Mouse (Mus musculus) liver (tissue): Measurements from ENCODE around the gene Ube2q2.
"Not testable (repeated sequence)": the region's sequence is repeated elsewhere in the genome, so short reads cannot be mapped to it uniquely, and the experiment has no call there.

ENCODE experiments used
- DNase-seq: peaks from one replicate; pipeline ENCODE4 v3.0.0-alpha.2; 2020; ENCODE audit warnings: mixed read lengths

Ube2q2 gene

DNA sequence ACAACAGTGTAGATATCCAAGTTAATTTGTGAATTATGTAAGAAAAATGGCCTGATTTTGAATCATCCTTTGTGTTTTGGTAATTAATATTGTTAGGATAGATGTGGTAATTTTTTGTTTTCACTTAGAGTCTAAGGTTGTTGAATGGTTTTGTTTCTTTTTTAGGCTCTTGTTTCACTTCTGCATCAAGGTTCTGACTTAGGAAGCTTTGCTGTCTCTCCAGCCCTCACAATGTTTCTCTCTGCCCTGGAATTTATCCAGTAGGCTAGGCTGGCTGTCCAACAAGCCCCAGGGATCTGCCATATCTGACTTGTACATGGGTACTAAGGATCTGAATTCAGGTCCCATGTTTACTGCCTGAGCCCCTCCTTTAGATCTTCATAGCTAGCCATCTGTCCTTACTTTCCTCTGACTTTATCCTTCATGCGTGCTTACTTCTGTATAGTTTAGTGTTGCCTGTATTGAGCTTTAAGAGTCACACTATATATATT is 23.6 kb downstream of the Ube2q2 start:
- no peak for DNase-seq

DNA sequence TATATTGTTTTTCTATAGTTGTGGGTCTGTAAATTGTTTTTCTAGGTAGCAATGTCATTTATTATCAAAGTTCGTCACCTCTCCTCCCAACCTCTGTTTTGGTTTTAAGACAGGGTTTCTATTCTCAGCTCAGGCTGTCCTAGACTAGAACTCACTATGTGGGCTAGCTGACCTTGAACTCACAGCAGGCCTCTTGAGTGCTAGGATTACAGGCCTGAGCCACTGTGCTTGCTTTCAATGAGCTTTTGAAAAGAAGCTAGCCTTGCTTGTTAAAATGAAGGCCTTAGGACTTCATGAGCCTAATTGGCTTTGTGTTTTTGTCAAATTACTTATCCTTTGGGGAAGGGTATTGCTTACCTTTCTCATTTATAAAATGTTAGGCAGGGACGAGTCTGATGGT is 25.6 kb downstream of the Ube2q2 start:
- no peak for DNase-seq

DNA sequence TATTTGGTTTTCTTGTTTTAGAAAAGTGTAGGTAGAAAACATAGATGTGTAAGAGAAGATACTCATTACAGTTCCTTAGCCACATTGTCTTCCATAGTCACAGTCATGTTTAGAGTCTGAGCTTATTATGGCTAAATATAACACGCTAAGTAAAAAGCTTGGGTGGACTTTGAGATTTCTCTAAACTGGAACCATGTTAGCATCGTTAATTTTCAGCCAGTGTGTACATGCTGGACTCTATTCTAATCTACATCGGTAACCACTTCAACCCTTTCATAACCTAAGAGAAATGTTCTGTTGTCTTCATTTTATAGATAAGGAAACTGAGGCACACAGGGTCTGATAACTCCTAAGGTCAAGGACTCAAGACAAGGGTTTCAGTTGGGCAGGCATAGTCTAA is 47.2 kb downstream of the Ube2q2 start:
- DNase-seq, result no peak

DNA sequence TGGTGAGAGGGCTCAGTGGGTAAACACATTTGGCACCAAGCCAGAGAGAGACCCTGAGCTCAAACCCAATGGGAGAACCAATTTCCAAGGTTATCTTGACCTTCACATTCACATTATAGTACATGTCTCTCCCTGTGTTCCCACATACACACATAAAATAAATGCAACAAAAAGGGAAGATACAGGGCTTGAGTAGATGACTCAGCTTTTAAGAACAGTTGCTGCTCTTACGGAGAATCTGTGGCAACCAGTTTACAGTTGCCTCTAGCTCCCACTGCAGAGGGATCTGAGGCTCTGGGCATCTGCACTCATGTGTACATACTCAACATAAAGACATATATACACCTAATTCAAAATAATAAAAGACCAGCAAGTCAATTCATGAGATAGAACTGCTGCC is 49.6 kb downstream of the Ube2q2 start:
- no peak for DNase-seq

DNA sequence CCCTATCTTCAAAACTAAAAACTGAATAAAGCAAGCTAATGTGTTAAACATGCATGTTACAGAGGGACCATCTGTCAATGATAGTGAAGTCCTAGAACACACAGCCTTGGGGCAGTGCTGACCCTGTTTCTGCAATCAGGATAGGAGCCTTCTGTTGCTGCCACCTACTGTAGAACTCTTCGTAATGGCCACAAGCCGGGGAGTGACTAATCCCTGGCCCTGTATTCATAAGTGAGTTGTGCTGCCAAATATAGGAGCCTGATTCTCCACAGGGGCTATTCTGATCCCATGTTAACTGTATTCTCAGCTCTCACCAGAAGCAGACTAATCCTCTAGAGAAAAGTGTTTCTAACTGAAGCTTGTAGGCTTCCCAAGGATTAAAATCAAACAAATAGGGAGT is 50.7 kb downstream of the Ube2q2 start:
- no peak for DNase-seq

DNA sequence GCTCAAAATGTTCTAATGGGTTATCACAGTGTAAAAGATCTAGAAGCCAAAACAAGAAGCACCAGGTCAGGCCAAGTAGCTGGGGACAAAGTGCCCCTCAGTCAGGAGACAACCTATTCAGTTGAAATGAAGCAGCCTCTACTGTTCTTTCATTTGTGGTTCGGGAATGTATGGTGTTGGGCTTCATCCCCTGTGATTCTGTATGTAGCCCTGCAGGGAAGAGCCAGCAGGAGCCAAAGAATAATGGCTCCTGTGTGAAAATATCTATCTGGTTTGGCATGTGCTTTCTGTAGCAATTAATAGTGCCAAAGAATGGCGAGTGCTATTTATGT is 59.8 kb downstream of the Ube2q2 start:
- DNase-seq, result no peak

DNA sequence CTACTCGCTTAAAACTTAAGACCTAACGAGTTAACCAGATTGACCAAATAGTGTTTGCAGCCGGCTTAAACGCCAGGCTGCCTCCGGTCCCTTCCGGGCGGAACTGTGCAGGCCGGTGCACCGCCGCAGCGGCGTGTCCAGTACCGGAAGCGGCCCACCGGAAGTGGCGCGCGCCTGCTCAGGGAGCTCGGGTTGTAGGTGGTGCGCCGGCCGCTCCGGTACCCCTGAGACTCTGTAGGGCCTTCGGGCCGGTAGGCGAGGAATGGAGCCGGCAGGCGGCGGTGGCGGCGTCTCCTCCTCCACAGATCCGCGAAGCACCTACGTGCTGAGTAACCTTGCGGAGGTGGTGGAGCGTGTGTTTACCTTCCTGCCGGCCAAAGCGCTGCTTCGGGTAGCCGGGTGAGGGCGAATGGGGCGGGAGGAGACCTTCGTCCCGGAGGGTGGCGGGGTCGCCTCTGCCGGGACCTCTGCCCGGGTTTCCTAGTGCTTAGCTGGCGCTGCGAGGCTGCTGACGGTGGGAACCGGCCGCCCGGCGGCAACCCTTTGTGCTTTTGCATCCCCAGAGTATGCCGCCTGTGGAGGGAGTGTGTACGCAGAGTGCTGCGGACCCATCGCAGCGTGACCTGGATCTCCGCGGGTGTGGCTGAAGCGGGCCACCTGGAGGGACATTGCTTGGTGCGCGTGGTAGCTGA is 60.3 kb downstream of the Ube2q2 start, which contains the start of gene Fbxo22:
Fbxo22 (plus strand) TSS at position 136 of the 692 bp plus-strand sequence.
- peak; percentile 87 for DNase-seq

DNA sequence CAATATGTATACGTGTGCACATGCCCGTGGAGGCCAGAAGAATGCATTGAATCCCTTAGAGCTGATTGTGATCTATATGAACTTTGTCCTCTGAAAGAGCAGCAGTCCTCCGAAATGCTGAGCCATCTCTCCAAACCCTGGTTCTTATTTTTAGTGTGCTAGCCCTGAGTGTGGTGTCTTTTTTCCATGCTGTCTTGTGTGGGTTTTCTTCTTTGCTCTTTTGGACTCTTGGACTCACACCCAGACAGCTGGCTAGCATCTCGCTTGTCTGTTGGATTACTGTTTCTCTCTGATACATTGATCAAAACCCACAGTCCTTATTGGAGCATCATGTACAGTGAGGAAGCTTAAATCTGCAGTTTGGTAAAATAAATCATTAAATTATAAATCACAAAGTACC is 63.0 kb downstream of the Ube2q2 start:
- DNase-seq, result no peak

DNA sequence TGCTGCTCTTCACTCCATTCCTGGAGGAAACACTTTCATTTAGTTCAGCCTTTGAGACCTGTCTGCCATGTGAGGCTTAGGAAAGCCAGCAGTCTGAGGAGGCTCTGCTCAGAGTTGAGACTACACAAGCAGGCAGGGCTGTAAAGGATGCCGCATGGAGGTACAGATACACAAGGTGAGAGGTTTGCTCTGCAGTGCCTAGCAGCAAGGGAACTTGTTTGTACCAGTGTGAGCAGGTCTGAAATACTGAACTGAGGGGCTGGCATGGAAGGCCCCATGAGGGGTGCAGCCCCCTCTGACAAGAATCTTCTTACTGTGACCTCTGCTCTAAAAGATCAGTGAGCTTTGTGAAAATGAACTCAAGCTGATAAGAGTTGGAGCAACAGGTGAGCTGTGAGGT is 64.7 kb downstream of the Ube2q2 start:
- DNase-seq, result no peak

DNA sequence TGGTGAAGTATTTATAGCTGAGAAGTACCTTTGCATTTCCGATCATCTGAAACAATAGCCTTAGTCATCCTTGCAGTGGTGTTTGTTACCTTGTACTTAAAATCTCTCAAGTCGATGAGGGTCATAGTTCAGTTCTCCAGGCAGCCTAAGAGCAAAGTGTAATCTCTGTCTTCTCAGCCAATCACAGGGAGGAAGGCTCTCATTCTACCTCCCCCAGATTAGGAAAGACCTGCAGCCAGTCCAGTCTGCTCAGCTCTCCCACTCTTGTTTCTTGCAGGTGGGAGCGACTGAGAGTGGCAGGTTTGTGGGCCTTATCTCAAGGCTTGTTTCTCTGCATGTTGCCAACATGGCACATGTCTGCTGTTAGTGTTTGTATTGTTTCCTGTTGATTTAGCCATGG is 66.4 kb downstream of the Ube2q2 start:
- DNase-seq, result no peak

DNA sequence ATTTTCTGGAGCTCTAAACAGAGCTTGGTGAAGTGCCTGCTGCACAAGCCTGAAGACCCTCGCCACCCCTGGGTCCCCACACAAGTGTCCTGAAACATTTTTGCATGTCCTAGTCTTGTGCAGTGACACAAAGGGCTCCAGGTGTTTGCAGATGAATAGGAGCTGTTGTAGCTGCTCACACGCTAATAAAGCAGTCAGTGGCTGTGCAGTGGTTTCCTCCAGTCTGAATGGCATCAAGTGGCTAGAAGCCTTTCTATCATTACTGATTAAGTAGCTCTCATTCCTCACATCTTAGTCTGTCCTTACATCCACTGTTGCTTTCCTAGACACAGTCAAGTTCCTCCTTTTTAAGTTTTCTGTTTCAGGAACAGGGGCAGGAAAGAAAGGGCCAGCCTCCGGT is 67.0 kb downstream of the Ube2q2 start:
- DNase-seq, result no peak

DNA sequence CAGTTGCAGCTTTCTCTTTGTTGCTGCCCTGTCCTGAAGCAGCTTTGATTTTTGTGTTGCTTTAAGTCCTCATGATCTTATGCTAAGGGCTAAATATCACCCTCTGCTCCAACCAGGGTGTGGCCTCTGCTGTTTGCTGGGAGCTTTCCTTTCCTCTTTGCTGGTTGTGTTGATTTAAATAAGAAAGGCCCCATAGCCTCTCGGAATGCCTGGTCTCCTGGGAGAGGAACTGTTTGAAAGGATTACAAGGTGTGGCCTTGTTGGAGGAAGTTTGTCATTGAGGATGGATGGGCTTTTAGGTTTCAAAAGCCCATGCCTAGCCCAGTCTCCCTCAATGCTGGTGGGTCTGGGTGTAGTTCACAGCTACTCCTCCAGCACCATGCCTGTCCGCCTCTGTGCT is 67.4 kb downstream of the Ube2q2 start:
- DNase-seq, result no peak

DNA sequence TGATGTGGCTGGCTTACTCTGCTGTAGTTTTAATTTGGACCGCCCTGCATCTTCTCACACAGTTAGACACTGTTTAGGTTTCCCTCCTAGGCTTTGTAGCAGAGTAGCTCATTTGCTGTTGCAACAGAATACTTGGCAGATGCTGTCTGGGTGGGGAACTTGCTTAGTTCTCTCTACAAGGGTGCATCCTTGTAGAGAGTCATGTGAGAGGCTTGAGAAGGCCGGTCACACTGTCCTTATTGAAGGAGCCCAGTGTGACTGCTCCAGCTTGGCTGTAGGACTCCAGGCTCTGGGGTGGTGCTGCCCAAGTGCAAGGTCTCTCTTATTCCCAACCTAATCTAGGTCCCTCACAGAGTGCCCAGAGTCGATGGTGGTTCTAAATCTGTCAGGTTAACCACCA is 68.7 kb downstream of the Ube2q2 start:
- no peak for DNase-seq

DNA sequence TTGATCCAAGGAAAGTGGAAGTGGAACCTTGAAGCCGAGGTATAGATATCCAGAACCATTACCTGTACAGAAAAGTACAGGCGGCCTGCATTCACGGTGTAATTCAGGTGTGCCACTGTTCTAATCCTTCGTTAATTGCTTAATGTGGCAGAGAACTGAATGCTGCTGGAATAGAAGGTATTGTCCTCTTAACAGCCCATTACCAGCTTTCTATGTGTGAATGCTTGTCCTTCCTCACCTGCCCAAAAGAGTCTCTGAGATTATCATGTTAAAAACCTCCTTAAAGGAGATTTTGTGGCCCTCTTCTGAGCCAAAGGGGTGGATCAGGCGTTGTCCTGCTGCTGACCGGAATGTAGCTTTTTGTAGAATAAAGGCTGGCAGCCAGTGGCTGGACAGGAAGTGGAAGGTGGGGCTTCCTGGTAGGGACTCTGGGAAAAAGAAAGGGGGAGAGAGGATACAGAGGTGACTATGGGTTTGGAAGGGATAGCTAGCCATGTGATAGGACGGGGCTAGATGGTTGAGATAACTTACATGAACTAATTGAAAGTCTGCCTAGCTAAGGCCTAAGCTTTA is 76.6 kb downstream of the Ube2q2 start:
- DNase-seq, result no peak

DNA sequence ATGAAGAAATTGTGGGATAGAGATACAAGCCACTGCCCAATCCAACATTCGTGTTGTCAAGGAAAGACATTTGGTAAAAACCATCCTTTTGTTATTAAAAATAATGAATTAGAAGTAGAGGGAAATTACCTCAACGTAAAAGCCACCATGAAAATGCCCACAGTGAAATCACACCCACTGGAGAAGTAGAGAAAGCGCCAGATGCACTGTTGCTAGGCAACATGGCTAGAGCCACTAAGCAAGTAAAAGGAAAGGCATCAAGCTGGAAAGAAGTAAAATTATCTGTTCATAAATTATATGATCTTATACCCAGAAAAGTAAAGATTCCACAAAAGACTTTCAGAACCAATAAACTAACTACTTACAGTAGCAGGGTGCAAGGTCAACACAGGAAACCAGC is 77.6 kb downstream of the Ube2q2 start:
- DNase-seq, result no peak

DNA sequence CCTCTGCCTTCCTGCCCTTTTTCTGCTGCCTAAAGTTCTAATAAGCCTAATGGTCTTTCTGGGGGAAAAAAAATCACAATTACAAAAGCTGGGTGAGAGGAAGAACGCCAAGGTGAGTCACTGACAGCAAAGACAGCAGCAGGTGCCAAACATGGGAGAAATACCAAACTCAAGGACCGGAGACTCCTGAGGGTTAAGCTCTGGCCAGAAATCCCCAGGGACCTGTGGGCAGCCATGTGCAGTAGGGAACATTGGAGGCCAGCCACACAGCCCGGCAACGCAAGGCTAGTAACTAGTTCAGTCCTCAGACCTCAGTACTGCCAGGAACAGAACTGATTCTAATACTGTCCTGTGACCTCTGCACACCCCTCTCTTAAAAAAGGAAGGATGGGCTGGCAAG is 79.5 kb downstream of the Ube2q2 start:
- DNase-seq, result no peak

DNA sequence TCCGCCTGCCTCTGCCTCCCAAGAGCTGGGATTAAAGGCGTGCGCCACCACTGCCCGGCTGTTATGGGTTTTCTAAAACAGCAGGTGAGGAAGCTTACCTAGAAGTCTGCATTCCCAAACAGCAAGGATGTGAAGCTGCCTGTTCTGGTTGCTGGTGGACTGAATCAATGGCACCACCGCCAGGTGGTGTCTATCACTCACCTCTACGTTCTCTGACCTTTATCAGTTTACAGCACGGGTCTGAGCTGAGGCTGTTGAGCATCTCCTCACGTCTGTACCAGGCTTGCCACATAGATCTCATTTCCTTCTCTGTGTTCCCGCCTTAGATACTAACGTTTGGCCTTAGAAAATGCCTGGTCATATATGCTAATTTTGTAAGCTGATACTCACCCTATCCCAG is 80.4 kb downstream of the Ube2q2 start:
- DNase-seq, result no peak

DNA sequence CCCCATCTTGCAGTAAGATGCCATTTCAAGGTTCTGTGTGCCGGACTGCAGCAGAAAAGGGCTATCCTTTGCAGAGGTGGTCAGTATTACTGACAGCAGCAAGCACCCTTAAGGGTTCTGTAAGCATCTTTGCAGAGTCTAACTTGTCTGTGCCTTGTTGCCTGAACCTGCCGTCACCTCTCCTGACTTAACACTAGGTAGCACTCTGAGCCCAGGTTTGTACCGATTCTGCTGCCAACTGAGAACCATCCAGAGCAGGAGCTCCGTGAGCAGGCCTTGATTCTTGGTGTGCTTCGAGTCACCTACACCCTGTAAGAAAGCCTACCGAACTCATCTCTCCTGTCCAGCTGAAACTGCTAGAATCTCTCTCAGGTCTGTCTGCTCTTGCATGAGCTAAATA is 82.9 kb downstream of the Ube2q2 start:
- no peak for DNase-seq

DNA sequence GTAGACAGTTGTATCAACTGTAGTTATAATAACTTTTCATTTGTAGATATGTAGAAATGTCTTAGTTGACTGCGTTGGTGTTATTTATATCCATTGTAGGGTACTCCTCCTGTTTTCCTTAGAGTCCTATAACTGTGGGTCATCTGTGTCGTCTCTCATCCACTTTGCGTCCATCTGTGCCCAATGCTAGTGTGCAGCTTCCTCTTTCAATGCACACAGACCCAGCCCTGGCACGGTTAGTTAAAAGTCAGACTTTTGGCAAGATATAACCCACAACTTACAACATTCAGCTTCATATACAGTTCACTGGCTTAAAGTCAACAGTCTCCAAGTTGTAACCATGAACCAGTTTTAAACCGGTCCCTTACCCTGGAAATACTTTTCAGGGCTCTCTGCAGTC is 83.5 kb downstream of the Ube2q2 start:
- no peak for DNase-seq

DNA sequence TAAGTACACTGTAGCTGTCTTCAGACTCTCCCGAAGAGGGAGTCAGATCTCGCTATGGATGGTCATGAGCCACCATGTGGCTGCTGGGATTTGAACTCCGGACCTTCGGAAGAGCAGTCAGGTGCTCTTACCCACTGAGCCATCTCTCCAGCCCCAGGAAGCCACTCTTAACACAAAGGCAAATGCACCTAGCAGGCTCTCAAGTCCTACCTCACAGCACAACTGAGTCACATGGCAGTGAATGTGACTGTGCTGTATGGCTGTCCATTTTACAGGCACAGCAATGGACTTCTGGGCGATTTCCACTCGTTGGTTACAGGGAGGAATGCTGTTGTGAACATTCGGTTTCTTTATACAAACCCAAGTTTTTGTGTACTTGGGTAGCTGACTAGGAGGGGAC is 83.9 kb downstream of the Ube2q2 start:
- DNase-seq, result no peak

DNA sequence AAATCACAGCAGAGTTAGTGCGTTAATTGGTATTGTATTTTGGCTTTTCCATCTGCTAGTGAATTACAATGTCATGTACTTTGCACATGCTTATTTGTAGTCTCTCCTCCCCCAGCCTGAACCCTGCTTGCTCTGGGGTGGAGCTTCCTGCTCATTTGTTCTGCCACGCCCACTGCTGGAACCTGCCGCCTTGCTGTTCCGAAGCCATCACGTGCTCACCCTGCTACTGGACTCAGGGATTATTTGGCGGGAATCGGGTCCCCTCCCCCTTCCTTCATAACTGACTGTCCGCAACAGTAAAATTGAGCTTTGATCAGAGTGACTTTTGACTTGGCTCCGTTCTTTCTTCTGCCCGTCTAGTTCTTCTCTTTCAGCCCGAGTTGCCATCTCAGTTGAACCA is 84.4 kb downstream of the Ube2q2 start:
- DNase-seq, result not testable (repeated sequence)

DNA sequence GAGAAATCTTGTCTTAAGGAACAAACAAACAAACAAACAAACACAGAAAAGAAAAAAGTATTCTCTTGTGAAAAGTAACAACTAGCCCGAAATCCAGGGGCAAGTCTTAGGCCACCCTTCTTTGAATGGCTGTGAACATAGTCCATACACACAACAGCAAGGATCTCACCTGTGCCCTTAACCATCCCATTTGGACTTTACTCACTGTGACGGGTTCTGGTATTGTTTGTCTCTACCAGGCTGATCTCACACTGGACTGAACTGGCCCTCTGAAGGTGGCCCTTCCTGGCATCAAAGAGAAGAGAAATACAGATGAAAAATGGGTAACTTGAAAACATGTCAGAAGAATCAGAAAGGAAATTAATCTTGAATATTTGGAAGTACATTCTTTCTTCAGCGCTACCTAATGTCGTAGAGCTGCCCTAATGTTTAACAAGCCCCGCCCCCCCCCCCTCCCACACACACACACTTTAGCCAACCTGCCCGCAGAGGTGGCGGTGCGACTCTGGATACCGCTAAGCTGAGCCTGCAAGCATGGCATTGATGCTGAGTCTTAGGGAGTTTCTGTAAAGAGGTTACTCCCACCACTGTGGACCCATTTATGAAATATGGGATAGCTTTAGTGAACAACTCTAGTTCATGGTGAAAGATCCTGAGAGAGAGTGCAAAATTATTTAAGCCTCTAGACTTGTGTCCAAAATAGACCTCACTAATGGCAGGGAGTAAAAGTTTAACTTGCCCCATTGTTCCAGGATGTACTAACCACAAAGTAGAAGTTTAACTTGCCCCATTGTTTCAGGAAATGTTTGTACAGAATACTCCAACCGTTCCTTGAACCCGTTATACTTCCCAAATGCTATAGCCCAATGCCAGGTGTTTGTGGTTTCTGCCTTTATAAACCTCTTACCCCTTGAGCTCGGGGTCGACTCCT is 87.8 kb downstream of the Ube2q2 start:
- no peak for DNase-seq

DNA sequence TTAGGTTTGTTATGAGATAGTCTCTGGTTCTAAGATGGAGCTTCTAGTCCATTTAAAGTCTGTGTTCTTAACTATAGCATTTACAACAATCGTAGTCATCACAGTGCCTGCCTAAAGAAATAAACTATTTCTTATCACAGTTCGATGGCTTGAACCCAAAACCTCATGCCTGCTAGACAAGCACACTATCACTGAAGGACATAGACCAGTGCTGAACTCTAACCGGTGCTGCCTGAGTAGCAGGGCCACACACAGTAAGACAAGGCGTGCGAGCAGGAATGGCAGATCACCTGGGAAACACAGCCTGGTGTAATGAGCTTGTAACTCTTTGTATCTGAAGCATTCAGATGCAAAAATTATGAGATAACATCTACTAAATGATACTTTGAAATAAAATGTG is 92.2 kb downstream of the Ube2q2 start:
- no peak for DNase-seq
